Mouse (Mus musculus): ENCODE measurements around the gene Pum2. TPM values are rescaled to one million over a fixed set of nuclear protein-coding genes. Genes with fewer than 3 reads are reported as not detected.
"Not testable (repeated sequence)": the region's sequence is repeated elsewhere in the genome, so short reads cannot be mapped to it uniquely, and the experiment has no call there.

Gene Pum2
- total RNA-seq, 2 experiments from 2014 or later: 129 to 131 TPM

DNA sequence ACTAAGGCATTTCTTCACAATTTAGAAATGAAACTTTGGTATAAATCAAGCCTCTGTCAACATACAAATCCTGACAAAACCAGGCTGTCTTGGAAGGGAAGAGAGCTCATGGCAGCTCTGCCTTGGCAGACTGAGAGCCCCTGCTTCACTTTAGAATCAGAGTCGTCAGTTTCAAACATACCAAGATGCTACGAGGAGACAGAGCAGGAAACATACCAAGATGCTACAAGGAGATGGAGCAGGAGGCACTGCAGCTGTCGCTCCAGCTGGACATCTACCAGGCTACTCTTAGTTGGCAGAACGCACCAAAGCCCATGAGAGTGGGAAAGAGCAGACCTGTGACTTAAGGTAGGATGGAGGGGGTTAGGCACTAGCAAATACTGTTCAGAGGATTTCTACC is 11.2 kb upstream of the Pum2 start:
- intact Hi-C loops (cut with DNase I): no loop called here
- no peak for DNase-seq (ENCODE audit: low spot score)

DNA sequence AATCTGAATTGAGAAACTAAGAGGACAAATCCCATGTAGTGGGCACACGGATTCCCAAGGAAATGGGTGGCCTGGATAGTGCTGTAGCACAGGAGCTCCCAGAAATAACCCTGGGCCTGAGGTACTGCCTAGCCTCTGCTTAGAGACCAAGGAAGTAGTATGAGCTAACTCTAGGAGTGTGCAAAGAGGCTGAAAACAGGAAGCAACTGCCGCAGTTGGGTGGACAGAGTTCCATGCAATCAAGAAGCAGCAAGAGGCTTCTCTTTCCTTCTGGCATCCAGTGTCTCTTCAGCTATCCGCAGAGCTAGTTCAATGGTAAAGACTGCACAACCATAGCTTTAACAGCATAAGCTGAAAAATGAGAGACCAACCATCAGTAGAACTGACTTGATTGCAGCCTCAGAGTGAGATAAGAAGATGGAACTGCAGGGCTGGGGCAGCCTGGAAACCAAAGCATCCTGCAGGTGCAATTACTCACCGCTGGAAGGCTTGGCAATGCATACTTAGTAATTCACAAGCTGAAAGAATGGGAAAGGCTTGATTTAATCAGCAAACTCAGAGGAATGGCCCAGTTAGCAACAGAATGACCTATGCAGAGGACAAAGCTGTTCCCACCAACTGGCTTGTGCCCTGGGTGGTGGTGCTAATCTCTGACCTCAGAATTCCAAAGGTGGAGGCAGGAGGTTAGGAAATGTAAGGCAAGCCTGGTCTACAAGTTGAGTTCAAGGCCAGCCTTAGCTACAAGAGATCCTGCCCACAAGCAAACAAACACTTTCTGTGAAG is 6.3 kb upstream of the Pum2 start:
- intact Hi-C loops (cut with DNase I): no loop called here
- no peak for DNase-seq (ENCODE audit: low spot score)

DNA sequence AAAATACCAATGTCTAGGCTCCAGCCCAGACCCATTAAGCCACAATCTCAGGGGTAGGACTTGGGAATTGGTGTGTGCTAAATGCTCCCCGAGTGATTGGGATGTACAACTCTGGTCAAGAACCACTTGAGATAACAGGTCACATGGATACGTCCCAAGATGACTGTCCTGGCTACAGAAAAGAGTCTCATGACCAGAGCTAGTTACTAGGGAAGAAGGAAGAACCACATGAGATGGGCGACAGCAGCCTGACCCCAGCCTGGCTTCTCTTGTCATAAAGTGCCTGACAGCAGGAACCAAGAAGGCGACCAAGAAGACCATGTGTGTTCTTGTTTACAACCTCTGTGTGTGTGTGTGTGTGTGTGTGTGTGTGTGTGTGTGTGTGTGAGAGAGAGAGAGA is 4.5 kb upstream of the Pum2 start:
- intact Hi-C loops (cut with DNase I): no loop called here
- DNase-seq (ENCODE audit: low spot score): no peak

DNA sequence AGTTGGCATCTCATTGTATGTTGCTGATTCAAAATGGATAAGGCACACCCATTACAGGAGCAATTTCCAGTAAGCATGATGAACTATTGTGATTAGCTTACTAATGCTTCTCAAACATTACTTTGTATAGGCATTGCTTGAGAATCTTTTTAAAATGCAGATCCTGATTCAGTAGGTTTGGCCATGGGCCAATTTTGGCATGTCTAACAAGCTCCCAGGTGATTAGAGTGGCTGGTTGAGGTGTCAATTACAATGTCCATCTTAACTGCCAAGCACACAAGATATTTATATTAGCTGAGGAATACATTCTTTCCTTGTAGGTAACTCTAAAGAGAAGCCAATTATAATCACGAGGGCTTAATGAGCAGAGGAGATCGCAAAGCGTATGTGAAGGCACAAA is 4.1 kb upstream of the Pum2 start:
- intact Hi-C loops (cut with DNase I): no loop called here
- DNase-seq (ENCODE audit: low spot score): no peak

DNA sequence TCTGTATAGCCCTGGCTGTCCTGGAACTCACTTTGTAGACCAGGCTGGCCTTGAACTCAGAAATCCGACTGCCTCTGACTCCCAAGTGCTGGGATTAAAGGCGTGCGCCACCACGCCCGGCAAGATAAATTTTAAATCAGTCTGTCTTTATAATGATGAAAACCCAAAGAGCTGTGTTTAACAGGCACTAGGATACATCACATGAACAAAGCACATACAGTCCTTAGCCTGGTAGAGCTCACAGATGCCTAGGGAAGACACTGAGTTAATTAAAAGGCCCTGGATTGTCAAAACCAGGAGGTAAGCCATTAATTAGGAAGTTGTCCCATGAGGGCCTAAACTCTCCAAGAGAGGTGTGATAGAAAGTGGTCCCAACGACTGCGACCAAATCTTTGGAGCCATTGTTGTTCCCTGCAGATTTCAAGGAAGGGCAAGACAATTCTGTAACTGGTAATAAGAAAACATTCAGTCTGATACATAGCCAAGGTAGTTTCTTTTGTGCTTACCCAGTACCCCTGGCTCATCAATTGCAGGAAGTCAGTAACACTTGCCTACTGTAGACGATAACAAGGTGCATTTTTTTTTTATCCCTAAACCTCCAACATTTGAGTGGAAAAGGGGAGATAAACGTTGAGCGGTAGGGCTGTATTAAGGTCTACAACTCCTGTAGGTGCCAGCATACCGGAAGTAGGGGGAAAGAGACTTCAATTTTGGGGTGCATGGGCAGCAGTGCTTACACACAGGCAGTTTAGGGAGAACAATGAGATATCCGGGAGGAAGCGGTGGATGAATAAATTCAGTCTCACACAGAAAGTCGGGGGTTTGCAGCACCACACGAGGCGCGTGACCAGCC is 587 bp upstream of the Pum2 start:
- intact Hi-C loops (cut with DNase I): loop anchor here (2.0 kb wide), 1 partner anchor 35 kb away; no protein-coding TSS in a partner anchor
- no peak for DNase-seq (ENCODE audit: low spot score)

DNA sequence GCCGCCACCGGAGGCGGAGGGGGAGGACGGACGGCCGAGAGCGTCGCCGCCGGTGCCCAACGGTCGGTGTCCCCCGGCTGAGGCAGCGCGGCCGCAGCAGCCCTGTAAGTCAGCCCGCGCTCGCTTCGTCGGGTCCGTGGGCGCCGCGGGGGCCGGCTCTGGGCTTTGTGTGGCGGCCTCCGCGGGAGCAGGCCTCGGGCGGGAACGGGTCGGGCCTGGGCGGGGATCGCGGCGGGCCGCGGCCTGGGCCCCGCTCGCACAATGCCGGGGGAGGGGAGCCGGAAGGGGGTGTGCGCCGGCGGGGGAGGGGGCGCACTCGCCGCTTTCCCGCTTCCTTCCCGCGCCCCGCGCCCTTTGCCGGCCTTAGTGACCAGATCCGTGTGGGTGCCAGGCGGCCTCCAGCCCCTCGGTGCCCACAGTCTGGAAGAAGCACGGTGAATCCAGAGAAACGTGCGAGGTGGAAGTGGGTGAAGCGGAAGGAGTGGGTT is 487 bp downstream of the Pum2 start:
- peak; percentile 26 for DNase-seq (ENCODE audit: low spot score)
- intact Hi-C loops (cut with DNase I): no loop called here

DNA sequence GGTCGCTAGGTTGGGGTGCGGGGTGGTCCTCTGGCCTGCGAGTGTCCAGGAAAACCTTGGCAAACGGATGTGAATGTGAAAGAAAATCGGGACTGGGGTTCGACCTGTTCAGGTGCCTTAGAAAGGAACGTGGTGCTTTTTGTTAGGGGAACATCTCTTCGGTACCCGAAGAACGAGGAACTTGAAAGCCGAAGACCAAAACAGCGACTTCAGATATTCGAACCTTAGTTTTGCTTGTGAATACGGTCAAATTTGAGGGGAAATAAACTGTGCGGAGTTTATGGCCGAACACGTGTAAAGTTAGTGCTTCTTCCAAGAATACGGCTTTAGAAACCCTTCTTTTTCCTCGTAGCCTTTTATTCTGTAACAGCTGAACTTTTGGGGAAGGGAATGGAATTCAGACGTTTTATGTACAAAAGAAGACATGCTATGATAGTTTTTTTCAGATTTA is 982 bp downstream of the Pum2 start:
- DNase-seq (ENCODE audit: low spot score): no peak
- intact Hi-C loops (cut with DNase I): no loop called here

DNA sequence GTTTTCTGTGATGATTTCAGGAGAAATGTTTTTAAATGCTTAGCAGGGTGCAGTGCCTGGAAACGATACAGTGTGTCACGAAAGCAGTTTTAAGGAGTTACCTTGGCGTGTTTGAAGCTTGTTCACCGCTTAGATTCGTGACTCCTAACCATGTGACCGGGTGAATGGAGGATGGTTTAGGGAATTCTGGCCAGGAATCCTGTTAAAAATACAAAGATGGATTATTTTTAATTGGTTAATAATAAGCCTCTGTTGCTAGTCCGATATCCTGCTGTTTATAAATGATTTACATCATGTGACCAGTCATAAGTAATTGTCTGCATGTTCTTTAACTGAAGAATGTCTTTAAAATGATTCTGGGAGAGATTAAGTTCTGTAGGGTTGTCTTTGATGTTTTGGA is 1.4 kb downstream of the Pum2 start:
- no peak for DNase-seq (ENCODE audit: low spot score)
- intact Hi-C loops (cut with DNase I): no loop called here

DNA sequence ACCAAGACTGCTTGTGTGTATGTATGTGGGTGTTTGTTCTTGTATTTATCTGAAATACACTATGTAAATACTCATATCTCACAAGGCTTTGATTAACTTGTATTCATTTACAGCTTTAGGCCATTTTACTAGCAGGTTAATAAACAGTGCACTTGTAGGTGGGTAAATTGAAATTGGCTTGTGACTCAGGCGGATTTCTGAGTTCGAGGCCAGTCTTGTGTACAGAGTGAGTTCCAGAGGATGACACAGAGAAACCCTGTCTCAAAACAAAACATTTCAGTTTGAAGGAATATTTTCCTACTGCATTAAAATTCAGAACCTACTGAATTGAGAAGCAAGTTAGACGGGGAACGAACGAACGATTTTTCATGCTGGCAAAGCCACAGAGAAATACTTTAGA is 2.4 kb downstream of the Pum2 start:
- no peak for DNase-seq (ENCODE audit: low spot score)
- intact Hi-C loops (cut with DNase I): no loop called here

DNA sequence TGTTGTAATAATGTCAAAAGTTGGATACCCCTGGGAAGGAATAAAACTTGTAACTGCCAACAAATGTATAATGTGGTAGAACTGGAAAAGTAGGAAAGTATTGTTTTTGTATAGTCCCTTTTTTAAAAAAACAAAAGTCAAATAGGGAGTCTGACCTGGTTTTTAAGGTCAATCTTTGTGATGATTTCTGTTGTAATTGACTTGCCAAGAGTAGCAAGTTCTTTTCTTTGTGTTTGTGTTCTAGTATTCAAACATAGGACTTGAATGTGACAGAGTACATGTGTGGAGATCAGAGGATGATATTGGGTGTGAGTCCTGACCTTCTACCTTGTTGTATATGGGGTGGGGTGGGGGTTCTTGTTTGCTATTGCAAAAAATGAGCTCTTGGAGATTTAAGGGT is 4.0 kb downstream of the Pum2 start:
- intact Hi-C loops (cut with DNase I): no loop called here
- DNase-seq (ENCODE audit: low spot score): no peak

DNA sequence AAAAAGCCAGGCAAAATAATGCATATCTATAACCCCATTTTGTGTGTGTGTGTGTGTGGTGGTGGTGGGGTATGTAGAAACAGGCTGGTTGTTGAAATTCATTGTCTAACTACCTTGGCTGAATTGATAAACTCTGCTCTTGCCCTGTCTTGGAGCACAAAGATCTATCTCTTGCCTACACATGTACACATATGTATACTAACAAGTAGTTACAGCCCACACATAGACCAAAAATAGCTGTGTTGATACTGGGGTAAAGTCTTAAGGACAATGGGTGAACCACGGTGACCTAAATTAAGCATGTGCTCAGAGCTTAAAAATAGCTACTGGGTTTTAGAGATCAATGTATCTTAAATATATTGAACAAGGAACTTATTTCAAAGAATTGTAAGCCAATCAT is 10.3 kb downstream of the Pum2 start:
- intact Hi-C loops (cut with DNase I): no loop called here
- no peak for DNase-seq (ENCODE audit: low spot score)

DNA sequence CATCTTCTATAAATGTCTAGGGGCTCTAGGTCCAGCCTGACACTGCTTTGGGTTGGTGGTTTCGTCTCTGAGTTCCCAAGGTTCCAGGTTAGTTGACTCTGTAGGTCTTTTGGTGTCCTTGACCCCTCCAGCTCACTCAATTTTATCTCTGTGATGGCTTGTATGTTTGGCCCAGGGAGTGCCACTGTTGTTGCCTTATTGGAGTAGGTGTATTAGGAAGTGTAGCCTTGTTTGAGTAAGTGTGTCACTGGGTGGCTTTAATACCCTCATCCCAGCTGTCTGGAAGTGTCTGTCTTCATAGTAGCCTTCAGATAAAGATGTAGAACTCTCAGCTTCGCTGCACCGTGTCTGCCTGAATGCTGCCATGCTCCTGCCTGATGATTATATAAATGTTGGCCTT is 11.1 kb downstream of the Pum2 start:
- intact Hi-C loops (cut with DNase I): no loop called here
- no peak for DNase-seq (ENCODE audit: low spot score)

DNA sequence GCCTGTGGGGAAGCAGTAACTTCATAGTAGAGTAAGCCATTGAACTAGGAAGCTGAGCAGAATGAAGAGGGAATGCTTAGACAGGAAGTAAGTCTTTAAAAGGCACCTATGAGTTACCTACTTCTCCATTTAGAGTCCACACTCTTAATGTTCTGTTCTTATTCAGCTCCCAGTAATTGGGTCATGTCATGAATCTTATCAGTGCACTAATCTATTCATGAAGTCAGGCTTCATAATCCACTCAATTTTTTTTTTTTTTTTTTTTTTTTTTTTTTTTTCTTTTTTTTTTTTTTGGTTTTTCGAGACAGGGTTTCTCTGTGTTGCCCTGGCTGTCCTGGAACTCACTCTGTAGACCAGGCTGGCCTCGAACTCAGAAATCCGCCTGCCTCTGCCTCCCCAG is 15.9 kb downstream of the Pum2 start:
- not testable (repeated sequence) for DNase-seq (ENCODE audit: low spot score)
- intact Hi-C loops (cut with DNase I): loop anchor here (10.0 kb wide), 1 partner anchor 315 kb away; no protein-coding TSS in a partner anchor

DNA sequence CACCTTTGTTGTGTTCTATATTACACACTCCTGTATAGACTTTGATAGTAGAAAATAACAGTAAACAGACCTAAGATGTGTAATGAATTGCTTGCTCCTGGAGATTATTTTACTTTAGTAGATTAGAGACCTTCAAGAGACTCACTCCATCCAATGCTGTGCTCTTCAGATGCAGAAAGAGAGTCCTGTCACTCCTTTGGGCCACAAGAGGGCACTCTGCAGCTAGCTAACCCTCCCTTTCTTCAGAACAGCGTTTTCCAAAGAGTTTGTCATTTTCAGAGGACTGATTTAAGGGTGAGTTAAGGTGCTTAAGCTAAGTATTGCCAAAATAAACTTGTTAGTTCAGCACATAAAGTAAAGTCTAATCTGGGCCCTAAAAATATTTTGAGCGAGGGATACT is 25.0 kb downstream of the Pum2 start:
- no peak for DNase-seq (ENCODE audit: low spot score)
- intact Hi-C loops (cut with DNase I): loop anchor here (5.0 to 10.0 kb wide), 2 partner anchors 183 to 306 kb away; no protein-coding TSS in a partner anchor

DNA sequence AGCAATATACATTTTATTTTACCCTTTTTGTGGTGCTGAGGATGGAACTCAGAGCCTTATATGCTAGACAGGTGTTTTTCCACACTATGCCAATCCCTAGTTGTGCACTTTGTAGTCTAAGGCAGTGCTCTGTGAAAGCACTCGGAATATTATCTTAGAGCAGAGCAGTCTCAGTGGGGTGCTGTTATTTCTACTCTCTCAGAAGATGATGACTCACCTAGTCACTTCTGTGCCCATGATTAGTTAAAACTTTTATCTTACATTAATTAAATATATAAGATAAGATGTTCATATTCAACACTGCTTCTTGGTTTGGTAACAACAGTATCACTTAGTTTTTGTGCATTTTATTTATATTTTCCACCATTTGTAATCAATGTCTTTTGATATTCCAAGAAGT is 30.1 kb downstream of the Pum2 start:
- intact Hi-C loops (cut with DNase I): no loop called here
- no peak for DNase-seq (ENCODE audit: low spot score)

DNA sequence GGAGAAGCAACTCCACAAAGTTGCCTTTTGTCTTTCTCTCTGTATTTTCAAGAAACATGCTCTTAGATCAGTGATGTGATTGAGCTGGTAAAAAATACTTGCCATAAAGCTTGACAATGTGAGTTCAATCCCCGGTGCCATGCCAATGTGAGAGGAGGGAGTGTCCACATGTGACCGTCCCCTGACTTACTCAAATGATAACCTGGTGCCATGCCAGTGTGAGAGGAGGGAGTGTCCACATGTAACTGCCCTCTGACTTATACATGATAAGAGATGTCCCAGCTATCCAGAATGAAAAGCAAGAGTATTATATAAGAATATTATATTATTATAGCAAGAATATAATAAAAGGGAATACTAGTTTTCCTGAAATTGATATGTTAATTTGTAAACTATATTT is 34.9 kb downstream of the Pum2 start:
- intact Hi-C loops (cut with DNase I): no loop called here
- no peak for DNase-seq (ENCODE audit: low spot score)

DNA sequence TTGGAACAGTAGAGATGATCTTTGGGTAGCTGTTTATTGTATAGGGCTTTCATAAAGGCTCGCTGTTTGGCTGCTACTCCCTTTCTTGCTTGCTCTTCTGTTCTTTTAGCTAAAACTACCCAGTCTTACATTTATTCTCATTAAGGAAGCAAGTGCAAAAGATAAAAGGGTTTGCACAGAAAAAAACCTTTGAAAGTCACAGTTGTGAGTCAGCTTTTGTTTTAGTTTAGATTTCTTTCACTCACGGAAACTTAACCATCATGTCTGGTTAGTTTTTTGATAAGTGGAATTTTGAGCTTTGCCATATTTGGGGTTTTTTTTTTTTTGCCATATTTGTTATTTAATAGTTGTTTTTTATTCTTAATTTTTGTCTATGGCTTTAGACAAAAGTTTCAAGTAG is 38.7 kb downstream of the Pum2 start:
- intact Hi-C loops (cut with DNase I): no loop called here
- DNase-seq (ENCODE audit: low spot score): no peak

DNA sequence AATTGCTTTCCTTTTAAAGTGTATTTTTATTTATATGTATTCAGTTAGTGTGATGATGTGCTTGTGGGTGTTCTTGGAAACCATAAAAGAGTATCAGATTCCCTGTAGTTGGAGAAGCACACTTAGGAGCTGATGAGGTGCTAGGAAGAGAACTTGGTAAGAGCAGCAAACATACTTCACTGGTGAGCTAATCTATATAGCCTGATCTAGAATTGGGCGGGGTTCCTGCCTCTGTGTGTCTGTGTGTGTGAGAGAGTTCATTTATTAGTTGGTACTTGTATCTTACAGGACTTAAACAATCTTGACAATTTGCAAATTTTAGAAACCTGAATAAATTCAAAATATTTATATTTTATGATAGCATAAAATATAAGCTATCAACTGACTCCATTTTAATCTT is 42.2 kb downstream of the Pum2 start:
- no peak for DNase-seq (ENCODE audit: low spot score)
- intact Hi-C loops (cut with DNase I): no loop called here

DNA sequence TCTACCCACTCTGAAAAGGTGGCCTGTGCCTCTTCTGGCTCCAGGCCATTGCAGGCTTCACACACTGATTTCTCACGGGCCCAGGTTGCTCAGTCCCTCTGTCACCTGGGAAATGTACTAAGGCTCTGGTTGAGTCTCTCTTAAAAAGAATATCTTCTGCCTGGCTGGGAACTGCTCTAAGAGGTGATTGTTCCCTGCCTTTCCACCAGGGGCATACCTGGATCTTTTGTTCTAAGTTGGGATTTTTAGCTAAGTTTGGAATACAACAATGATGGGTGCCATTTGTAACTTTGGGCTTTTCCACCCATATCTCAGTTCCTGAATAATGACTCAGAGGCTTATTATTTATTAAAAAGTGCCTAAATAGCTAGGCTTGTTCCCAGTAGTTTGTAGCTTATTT is 53.0 kb downstream of the Pum2 start:
- intact Hi-C loops (cut with DNase I): no loop called here
- no peak for DNase-seq (ENCODE audit: low spot score)

DNA sequence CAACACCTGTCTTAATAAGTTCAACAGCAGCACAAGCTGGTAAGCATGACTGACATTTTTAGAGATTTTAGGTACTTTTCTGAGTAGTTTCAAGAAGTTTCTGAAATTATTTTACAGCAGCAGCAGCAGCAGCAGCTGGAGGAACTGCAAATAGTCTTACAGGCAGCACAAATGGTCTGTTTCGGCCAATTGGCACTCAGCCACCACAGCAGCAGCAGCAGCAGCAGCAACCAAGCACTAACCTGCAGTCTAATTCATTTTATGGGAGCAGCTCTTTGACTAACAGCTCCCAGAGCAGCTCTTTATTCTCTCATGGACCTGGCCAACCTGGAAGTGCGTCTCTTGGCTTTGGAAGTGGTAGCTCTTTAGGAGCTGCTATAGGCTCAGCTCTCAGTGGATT is 54.8 kb downstream of the Pum2 start:
- no peak for DNase-seq (ENCODE audit: low spot score)
- intact Hi-C loops (cut with DNase I): no loop called here

DNA sequence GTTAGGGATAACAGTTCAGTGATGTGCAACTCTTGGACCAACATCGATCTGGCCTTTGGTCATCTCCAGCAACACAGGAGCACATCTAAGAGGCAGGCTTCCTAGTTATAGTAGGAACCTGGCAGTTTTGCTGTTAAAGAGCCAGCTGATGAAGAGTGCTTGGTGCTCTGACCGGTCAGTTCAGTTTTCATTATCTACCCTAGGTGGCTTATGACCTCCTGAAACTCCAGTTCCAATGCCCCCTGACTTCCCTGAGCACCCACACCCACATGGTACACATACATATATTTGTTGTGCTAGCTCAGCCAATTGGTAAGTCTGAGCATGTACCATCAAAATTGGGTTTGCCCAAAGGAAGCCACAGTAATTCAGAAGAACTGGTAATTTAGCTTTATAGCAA is 79.7 kb downstream of the Pum2 start:
- intact Hi-C loops (cut with DNase I): no loop called here
- no peak for DNase-seq (ENCODE audit: low spot score)
